Mouse (Mus musculus) brain, embryonic 14.5 days (tissue): ENCODE results near the gene Zfp426.

Experiments
- CTCF ChIP-seq: fragments of 200-500 bp; IDR thresholded peaks from 2 replicates; pipeline ENCODE4 v1.5.1; 2012; ENCODE audit warnings: inconsistent platforms, mild to moderate bottlenecking, moderate library complexity, borderline replicate concordance; ENCODE audit not compliant: insufficient read depth, insufficient read length; ENCODE audit errors: extremely low read depth
- POLR2A ChIP-seq: fragments of 200-500 bp; IDR thresholded peaks from 2 replicates; pipeline ENCODE4 v1.6.1; 2012; ENCODE audit warnings: mild to moderate bottlenecking, inconsistent platforms, borderline replicate concordance; ENCODE audit not compliant: poor library complexity, insufficient read depth, insufficient read length, severe bottlenecking; ENCODE audit errors: extremely low read depth

- TF ChIP-seq POLR2A, result no peak
- no peak for TF ChIP-seq CTCF
Observed at GRCm38 (mm10) chr9:20514016-20514415, 21.5 kb upstream of the Zfp426 start.
